Mouse (Mus musculus): ENCODE measurements around the gene Cab39l. TPM values are rescaled to one million over a fixed set of nuclear protein-coding genes. Genes with fewer than 3 reads are reported as not detected.
"Not testable (repeated sequence)": the region's sequence is repeated elsewhere in the genome, so short reads cannot be mapped to it uniquely, and the experiment has no call there.

Cab39l gene
- polyA plus RNA-seq, 1 experiment from 2014 or later = 31.1 TPM

DNA sequence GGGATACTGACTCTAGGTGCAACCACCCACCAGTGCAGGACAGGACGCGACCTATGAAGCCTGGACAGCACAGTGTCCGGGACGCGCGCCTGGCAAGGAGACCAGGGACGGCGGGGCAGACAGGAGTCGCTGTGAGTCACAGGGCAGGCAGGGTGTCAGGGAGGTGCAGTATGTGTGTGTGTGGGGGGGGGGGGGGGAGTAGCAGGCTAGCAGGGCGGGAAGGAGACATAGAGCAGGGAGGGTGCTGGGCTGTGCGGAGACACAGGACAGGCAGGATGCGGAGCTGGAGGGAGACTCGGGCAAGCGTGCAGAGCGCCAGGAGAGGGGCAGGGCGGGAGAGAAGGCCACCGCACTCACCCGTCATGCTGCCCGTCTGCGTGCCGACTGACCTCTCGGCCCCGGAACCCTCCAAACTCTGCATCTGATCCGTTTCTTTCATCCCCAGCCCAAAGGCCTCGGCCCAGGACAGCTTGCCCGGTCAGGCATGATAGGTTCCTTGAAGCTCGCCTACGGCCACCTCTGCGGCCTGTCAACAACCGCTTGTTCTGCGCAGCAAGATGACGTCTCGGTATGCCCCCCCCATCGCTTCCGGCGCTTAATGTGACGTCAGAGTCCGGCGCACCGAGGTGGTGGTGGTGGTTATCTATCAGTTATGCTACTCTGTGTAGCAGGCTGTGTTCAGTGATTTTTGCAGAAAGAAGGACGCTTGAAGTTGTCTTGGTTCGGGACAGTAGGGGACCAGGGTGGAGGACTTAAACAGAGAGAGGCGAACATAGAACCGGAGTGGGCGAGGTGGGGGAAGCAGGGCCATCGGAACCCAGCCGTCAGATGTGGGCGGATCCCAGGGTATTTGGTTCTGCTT, 156.9 kb downstream of the Cab39l start, which contains the start of gene Cdadc1:
Gene Cdadc1 (minus strand): TSS at position 562 of the 862 bp plus-strand sequence.
- WGBS (ENCODE audit: insufficient replicate concordance) = under 1% methylated on average over 46 of the region's 48 CpGs
- peak within 1 kb of the TSS; percentile 54 for H3K27ac ChIP-seq (ENCODE audit: low read depth, low read length)

DNA sequence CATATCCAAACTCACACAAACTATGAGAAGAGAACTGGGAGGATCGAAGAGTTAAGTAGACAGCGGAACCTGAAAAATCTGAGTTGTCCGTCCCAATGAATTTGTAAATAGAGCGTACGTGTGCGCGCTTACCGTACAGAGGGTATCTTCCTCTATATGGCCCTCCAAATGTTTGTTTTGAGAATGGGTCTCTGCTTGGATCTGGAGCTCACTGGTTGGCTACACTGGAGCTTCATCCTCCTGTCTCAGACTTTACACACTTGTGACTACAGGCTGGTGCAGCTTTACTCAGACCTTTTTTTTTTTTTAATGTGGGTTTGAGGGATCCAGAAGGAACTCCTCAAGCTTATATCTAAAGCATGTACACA, 157.5 kb downstream of the Cab39l start:
- 6% methylated on average over 8 of the region's 8 CpGs for WGBS (ENCODE audit: insufficient replicate concordance)
- Histone ChIP-seq H3K9ac (ENCODE audit: low read depth, low read length) (peak overlapping the region; percentile 86), H3K36me3 (ENCODE audit: control insufficient read depth, insufficient read depth, low read length) (peaks cover 2% of the 10 kb centered on the region; the same call in 1 of the 2 replicates), H3K9me3 (replicated peaks; ENCODE audit: control insufficient read depth, low read length) (no peaks in the 10 kb centered on the region), H3K4me3 (ENCODE audit: low read depth, low read length) (peak overlapping the region; percentile 90), H3K4me1 (ENCODE audit: control insufficient read depth, insufficient read depth, low read length) (peaks cover 7% of the 10 kb centered on the region), H3K27me3 (ENCODE audit: control insufficient read depth, insufficient read depth, low read length) (no peaks in the 10 kb centered on the region), H3K4me2 (peak overlapping the region; percentile 57), H3K27ac (ENCODE audit: low read depth, low read length) (peak overlapping the region; percentile 13; the same call in 1 of the 2 replicates)
- no peak for ATAC-seq (replicated peaks; ENCODE audit: insufficient number of reproducible peaks, low FRiP score, low TSS enrichment)

More for the DNA sequence above, 156.9 kb downstream of the Cab39l start, which contains the start of gene Cdadc1:
- ATAC-seq (replicated peaks; ENCODE audit: insufficient number of reproducible peaks, low FRiP score, low TSS enrichment) = peak; percentile 88
- H3K27me3 ChIP-seq (ENCODE audit: control insufficient read depth, insufficient read depth, low read length) = no peaks in the 10 kb centered on the region
- H3K4me2 ChIP-seq = peak within 1 kb of the TSS; percentile 89
- peak within 1 kb of the TSS; percentile 86 for H3K9ac ChIP-seq (ENCODE audit: low read depth, low read length)
- H3K36me3 ChIP-seq (ENCODE audit: control insufficient read depth, insufficient read depth, low read length) = peaks cover 2% of the 10 kb centered on the region; the same call in 1 of the 2 replicates
- peaks cover 7% of the 10 kb centered on the region for H3K4me1 ChIP-seq (ENCODE audit: control insufficient read depth, insufficient read depth, low read length)
- H3K4me3 ChIP-seq (ENCODE audit: low read depth, low read length) = peak within 1 kb of the TSS; percentile 90
- H3K9me3 ChIP-seq (replicated peaks; ENCODE audit: control insufficient read depth, low read length) = no peaks in the 10 kb centered on the region

DNA sequence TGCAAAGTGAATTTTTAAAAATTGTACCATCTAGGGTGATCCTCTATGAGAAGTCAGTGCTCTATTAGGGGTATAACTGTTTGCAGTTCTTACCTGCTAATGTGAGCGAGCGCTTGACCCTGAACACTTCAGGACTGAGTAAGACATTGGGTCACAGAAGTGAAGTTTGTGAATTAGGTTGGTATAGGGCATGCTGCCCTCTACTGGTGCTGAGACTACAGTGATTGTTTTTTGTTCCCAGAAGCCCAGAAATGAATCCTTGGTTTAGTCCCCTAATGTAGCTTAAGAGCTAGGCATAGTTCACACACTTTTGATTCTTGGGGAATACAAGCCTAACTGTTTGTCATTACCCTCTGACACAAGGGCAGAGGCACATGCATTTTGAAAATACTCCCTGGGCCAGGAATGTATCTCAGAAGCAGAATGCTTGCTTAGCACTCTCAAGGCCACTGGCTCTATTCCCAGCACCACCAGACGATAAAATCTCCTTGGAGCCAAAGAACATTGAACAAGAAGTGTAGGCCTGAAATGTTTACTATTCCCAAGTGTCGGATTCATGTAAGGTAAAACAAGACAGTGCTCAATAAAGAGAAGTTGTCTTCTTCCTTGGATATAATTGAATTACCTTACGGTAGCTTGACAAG, 163.4 kb downstream of the Cab39l start:
- Histone ChIP-seq H3K9me3 (replicated peaks; ENCODE audit: control insufficient read depth, low read length) (no peaks in the 10 kb centered on the region), H3K4me2 (no peak overlapping the region), H3K27ac (ENCODE audit: low read depth, low read length) (no peak overlapping the region), H3K4me1 (ENCODE audit: control insufficient read depth, insufficient read depth, low read length) (no peaks in the 10 kb centered on the region), H3K27me3 (ENCODE audit: control insufficient read depth, insufficient read depth, low read length) (no peaks in the 10 kb centered on the region), H3K4me3 (ENCODE audit: low read depth, low read length) (no peak overlapping the region), H3K36me3 (ENCODE audit: control insufficient read depth, insufficient read depth, low read length) (no peaks in the 10 kb centered on the region), H3K9ac (ENCODE audit: low read depth, low read length) (no peak overlapping the region)
- no peak for ATAC-seq (replicated peaks; ENCODE audit: insufficient number of reproducible peaks, low FRiP score, low TSS enrichment)
- WGBS (ENCODE audit: insufficient replicate concordance) = 68% methylated on average over 5 of the region's 5 CpGs

DNA sequence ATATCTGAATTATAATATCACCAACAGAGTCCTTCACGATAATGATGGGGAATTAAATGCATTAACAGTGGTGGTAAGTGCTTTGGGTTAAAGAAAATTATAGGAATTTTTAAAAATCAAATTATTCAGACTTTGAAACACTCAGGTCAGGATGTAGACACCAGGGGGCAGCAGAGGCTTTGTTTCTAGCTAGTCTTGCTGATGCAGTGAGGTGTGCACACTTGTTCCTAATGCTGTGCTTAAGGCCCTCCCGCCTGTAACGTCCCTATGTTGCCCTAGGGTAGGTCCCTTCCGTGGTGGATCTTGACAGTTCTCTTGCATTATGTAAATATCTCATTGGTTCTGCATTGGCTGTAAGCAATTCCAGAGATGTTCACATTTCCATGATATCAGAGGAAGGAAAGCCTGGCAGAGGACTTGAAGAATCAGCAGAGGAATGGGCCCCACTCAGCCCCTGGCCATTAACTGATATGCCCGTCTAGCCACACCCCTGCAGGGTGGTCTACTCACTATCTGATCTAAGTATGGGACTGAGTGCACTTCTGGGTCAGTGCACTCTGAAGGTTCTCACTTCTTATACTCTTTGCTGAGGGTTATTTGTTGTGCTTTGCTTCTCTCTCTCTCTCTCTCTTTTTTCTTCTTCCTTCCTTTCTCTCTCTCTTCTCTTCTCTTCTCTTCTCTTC, 165.0 kb downstream of the Cab39l start:
- no peak for ATAC-seq (replicated peaks; ENCODE audit: insufficient number of reproducible peaks, low FRiP score, low TSS enrichment)
- no peak overlapping the region for H3K27ac ChIP-seq (ENCODE audit: low read depth, low read length)
- H3K4me3 ChIP-seq (ENCODE audit: low read depth, low read length) = no peak overlapping the region
- no peaks in the 10 kb centered on the region for H3K27me3 ChIP-seq (ENCODE audit: control insufficient read depth, insufficient read depth, low read length)
- no peak overlapping the region for H3K4me2 ChIP-seq
- 17% methylated on average over 5 of the region's 5 CpGs for WGBS (ENCODE audit: insufficient replicate concordance)
- H3K9ac ChIP-seq (ENCODE audit: low read depth, low read length) = no peak overlapping the region
- H3K4me1 ChIP-seq (ENCODE audit: control insufficient read depth, insufficient read depth, low read length) = no peaks in the 10 kb centered on the region
- H3K36me3 ChIP-seq (ENCODE audit: control insufficient read depth, insufficient read depth, low read length) = no peaks in the 10 kb centered on the region
- H3K9me3 ChIP-seq (replicated peaks; ENCODE audit: control insufficient read depth, low read length) = no peaks in the 10 kb centered on the region

DNA sequence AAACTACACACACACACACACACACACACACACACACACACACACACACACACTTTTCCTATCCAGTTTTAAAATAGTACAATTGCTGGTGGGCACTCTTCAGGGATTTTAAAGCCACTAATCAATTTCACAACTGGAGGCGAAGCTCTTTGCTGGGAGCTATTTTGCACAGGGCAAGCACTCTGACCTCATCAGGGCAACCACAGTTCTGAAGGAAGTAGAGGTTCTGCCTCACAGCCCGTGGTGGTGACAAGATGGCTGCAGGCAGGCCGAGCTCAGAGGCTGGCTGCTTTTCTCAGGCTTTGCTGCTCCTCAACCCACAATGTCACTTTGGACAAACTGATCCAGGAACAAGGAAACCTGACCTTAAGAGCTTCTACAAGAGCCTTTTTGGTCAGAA, 166.2 kb downstream of the Cab39l start:
- Histone ChIP-seq H3K4me1 (ENCODE audit: control insufficient read depth, insufficient read depth, low read length) (no peaks in the 10 kb centered on the region), H3K9me3 (replicated peaks; ENCODE audit: control insufficient read depth, low read length) (no peaks in the 10 kb centered on the region), H3K27ac (ENCODE audit: low read depth, low read length) (no peak overlapping the region), H3K27me3 (ENCODE audit: control insufficient read depth, insufficient read depth, low read length) (no peaks in the 10 kb centered on the region), H3K36me3 (ENCODE audit: control insufficient read depth, insufficient read depth, low read length) (no peaks in the 10 kb centered on the region), H3K9ac (ENCODE audit: low read depth, low read length) (no peak overlapping the region), H3K4me3 (ENCODE audit: low read depth, low read length) (no peak overlapping the region), H3K4me2 (no peak overlapping the region)
- ATAC-seq (replicated peaks; ENCODE audit: insufficient number of reproducible peaks, low FRiP score, low TSS enrichment) = no peak
- 46% methylated on average over 3 of the region's 3 CpGs for WGBS (ENCODE audit: insufficient replicate concordance)

DNA sequence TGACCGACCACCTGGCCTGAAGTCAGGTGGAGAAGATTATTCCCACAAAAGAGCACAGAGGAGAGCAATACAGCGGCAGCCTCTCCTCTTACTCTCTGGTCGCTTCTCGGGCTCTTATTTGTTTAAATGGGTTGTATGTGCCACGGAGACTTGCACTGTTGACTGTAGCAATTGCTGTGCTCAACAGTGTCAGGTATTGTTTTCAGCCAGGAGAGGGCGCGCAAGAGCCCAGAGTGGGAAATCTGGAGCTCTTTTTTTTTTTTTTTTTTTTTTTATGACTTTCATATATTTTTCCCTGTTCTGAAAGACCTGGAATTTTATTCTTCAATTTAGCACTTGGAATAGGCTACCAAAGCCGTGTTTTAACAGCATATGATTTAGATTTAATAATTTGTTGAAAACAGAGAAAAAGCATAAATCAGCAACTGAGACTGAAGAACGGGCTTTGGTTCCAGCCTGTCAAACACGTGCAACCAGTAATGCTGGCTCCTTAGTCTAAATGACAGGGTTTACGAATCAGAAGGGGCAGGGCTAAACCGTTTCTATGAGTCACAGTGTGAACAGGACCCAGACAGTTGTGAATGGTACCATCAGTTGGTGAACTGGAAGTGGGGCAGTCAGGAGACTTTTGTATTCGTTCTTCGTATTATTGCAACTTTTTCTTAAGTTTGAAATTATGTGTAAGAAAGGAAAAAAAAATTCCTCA, 172.3 kb downstream of the Cab39l start:
- WGBS (ENCODE audit: insufficient replicate concordance) = 53% methylated on average over 14 of the region's 14 CpGs

DNA sequence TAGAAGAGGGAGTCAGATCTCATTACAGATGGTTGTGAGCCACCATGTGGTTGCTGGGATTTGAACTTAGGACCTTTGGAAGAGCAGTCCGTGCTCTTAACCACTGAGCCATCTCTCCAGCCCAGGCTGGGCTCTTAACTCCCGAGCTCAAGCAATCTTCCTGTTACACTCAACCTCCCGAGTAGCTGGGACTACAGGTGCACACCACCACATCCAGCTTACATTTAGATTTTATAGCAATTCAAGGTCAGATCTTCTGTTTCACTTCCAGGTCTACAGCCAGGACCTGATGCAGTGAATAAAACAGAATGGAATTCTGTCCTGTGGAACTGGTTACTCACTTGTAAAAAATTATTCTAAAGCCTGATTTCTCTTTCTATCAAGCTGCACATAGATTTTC, 173.4 kb downstream of the Cab39l start:
- H3K4me3 ChIP-seq (ENCODE audit: low read depth, low read length); H3K36me3 ChIP-seq (ENCODE audit: control insufficient read depth, insufficient read depth, low read length); H3K27me3 ChIP-seq (ENCODE audit: control insufficient read depth, insufficient read depth, low read length); H3K27ac ChIP-seq (ENCODE audit: low read depth, low read length); H3K4me2 ChIP-seq; H3K9me3 ChIP-seq (replicated peaks; ENCODE audit: control insufficient read depth, low read length); H3K4me1 ChIP-seq (ENCODE audit: control insufficient read depth, insufficient read depth, low read length); H3K9ac ChIP-seq (ENCODE audit: low read depth, low read length); ATAC-seq (replicated peaks; ENCODE audit: insufficient number of reproducible peaks, low FRiP score, low TSS enrichment): not testable (repeated sequence)
- WGBS (ENCODE audit: insufficient replicate concordance) = 77% methylated on average over 3 of the region's 3 CpGs

More for the DNA sequence above, 172.3 kb downstream of the Cab39l start:
- ATAC-seq (replicated peaks; ENCODE audit: insufficient number of reproducible peaks, low FRiP score, low TSS enrichment) = no peak
- Histone ChIP-seq H3K4me1 (ENCODE audit: control insufficient read depth, insufficient read depth, low read length) (no peaks in the 10 kb centered on the region), H3K4me3 (ENCODE audit: low read depth, low read length) (no peak overlapping the region), H3K9me3 (replicated peaks; ENCODE audit: control insufficient read depth, low read length) (no peaks in the 10 kb centered on the region), H3K9ac (ENCODE audit: low read depth, low read length) (no peak overlapping the region), H3K27me3 (ENCODE audit: control insufficient read depth, insufficient read depth, low read length) (no peaks in the 10 kb centered on the region), H3K36me3 (ENCODE audit: control insufficient read depth, insufficient read depth, low read length) (no peaks in the 10 kb centered on the region), H3K27ac (ENCODE audit: low read depth, low read length) (no peak overlapping the region), H3K4me2 (no peak overlapping the region)

DNA sequence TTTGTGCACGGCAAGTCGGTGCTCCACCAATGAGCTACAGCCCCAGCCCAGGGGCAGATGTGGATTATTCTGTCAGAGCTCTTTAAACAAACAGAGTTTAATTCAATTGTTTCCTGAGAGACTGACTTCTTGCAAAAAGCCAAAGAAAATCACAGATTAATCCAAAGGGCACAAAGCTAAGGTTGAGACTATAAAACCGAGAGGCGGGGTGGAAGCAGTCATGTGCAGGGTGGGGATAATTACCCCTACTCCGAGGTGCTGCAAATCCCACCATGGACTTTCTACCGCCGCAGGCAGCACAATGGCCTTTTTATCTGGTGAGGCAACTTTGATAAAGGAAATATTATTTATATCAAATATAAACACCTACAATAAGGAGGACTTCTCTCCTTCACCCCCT, 176.0 kb downstream of the Cab39l start:
- no peak overlapping the region for H3K4me3 ChIP-seq (ENCODE audit: low read depth, low read length)
- no peak overlapping the region for H3K4me2 ChIP-seq
- no peaks in the 10 kb centered on the region for H3K4me1 ChIP-seq (ENCODE audit: control insufficient read depth, insufficient read depth, low read length)
- WGBS (ENCODE audit: insufficient replicate concordance) = 87% methylated on average over 7 of the region's 7 CpGs
- no peaks in the 10 kb centered on the region for H3K27me3 ChIP-seq (ENCODE audit: control insufficient read depth, insufficient read depth, low read length)
- no peak for ATAC-seq (replicated peaks; ENCODE audit: insufficient number of reproducible peaks, low FRiP score, low TSS enrichment)
- no peaks in the 10 kb centered on the region for H3K36me3 ChIP-seq (ENCODE audit: control insufficient read depth, insufficient read depth, low read length)
- H3K9ac ChIP-seq (ENCODE audit: low read depth, low read length) = no peak overlapping the region
- H3K9me3 ChIP-seq (replicated peaks; ENCODE audit: control insufficient read depth, low read length) = no peaks in the 10 kb centered on the region
- no peak overlapping the region for H3K27ac ChIP-seq (ENCODE audit: low read depth, low read length)

Measured in heart, embryonic 11.5 days (tissue).